ENCODE assay signal across 22 mouse cellular contexts in the genomic region with DNA sequence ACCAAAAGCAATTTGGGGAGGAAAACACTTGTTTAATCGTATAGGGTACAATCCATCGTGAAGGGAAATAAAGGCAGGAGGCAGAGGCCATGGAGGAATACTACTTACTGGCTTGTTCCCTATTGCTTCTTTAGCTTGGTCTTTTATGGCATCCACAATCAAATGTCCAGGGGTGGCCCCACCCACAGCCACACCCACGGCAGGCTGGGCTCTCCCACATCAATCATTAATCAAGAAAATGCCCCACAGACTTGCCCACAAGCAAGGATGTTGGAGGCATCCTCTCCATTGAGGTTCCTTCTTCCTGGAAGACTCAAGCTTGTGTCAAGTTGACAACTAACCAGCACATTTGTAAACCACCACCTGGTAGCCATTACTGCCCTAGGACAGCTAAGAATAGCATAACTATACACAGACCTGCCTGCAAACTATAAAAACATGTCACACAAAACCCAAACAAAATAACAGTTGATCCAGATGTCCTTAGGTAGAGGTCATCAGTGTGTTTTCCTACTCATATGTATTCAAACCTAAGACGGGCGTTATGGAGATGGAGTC. TPM values are rescaled to one million over a fixed set of nuclear protein-coding genes. Genes with fewer than 3 reads are reported as not detected.
DNase-seq lines count a peak whose midpoint lies in the region; ATAC-seq and TF ChIP-seq lines count a peak whose summit lies in the region.
"Had no signal": no experiment of that assay in that cellular context is flagged by ENCODE, and none has a peak within 500 bp of the region (broad histone marks: within the 10 kb centered on the region; RNA-seq: fewer than 3 reads in every experiment).

No protein-coding gene starts in this region.

- DNase-seq in embryonic facial prominence, embryonic 11.5 days (ENCODE audit: low spot score), result peak; percentile 44
- no peak for DNase-seq in embryonic facial prominence, embryonic 10.5 days (ENCODE audit: low spot score)
- peak; percentile 50 for DNase-seq in 3T3-L1 (ENCODE audit: low read depth, low spot score)
- peak; percentile 17 for DNase-seq in embryonic facial prominence, embryonic 14.5 days (ENCODE audit: low spot score)
- peak; percentile 42 for DNase-seq in stomach, postnatal 0 days (ENCODE audit: low spot score)
- no peak for DNase-seq in thymus, adult 18-20 months
- DNase-seq in heart, postnatal 25 days (ENCODE audit: low spot score), result no peak
- DNase-seq: adrenal gland, adult 2 months; adrenal gland, postnatal 25 days; cerebellum, adult 18-20 months; cerebellum, adult 9-11 months; cerebellum, postnatal 36 days; embryo, embryonic 11 days; gastrocnemius, postnatal 14 days; heart, adult 2 months; heart, postnatal 14 days had no signal

- no peaks in the 10 kb centered on the region for H3K9me3 ChIP-seq in embryonic facial prominence, embryonic 11.5 days (replicated peaks; ENCODE audit: control insufficient read depth, low read length)
- no peaks in the 10 kb centered on the region for H3K9me3 ChIP-seq in embryonic facial prominence, embryonic 10.5 days
- no peaks in the 10 kb centered on the region for H3K9me3 ChIP-seq in embryonic facial prominence, embryonic 14.5 days (ENCODE audit: control insufficient read depth, low read length)
- no peaks in the 10 kb centered on the region for H3K9me3 ChIP-seq in stomach, postnatal 0 days (ENCODE audit: control insufficient read depth, low read length)
- H3K9me3 ChIP-seq: forebrain, embryonic 12.5 days; heart, embryonic 15.5 days; hindbrain, embryonic 15.5 days had no signal

- 72% methylated on average over 5 of the region's 5 CpGs for WGBS in embryonic facial prominence, embryonic 11.5 days
- WGBS in embryonic facial prominence, embryonic 10.5 days, result 77% methylated on average over 5 of the region's 5 CpGs
- 63% methylated on average over 5 of the region's 5 CpGs for WGBS in embryonic facial prominence, embryonic 14.5 days
- WGBS in stomach, postnatal 0 days, result 56% methylated on average over 5 of the region's 5 CpGs

- no peak for TF ChIP-seq EP300 in stomach, postnatal 0 days (optimal IDR thresholded peaks at IDR 0.05)

- H3K36me3 ChIP-seq in embryonic facial prominence, embryonic 11.5 days (replicated peaks; ENCODE audit: control insufficient read depth, insufficient read depth, low read depth, low read length), result no peaks in the 10 kb centered on the region
- H3K36me3 ChIP-seq in embryonic facial prominence, embryonic 10.5 days (replicated peaks), result no peaks in the 10 kb centered on the region
- H3K36me3 ChIP-seq in embryonic facial prominence, embryonic 14.5 days (ENCODE audit: control insufficient read depth, insufficient read depth, low read length), result no peaks in the 10 kb centered on the region
- no peaks in the 10 kb centered on the region for H3K36me3 ChIP-seq in stomach, postnatal 0 days (ENCODE audit: control insufficient read depth, insufficient read depth, low read length)
- H3K36me3 ChIP-seq: forebrain, embryonic 12.5 days; heart, embryonic 15.5 days; hindbrain, embryonic 15.5 days had no signal

- H3K9ac ChIP-seq in embryonic facial prominence, embryonic 11.5 days (replicated peaks; ENCODE audit: low read length), result no peak overlapping the region
- H3K9ac ChIP-seq in embryonic facial prominence, embryonic 14.5 days (ENCODE audit: low read depth, low read length), result no peak overlapping the region
- H3K9ac ChIP-seq in stomach, postnatal 0 days (ENCODE audit: low read length), result no peak overlapping the region
- H3K9ac ChIP-seq: forebrain, embryonic 12.5 days; heart, embryonic 15.5 days; hindbrain, embryonic 15.5 days had no signal

- ATAC-seq in embryonic facial prominence, embryonic 11.5 days (replicated peaks; ENCODE audit: insufficient number of reproducible peaks, low FRiP score, low TSS enrichment, low read depth), result no peak
- no peak for ATAC-seq in embryonic facial prominence, embryonic 14.5 days (ENCODE audit: low read depth)
- ATAC-seq in stomach, postnatal 0 days (ENCODE audit: low FRiP score, low TSS enrichment), result 0 out of 2 replicates have a peak, but pooled peaks have one; percentile 53
- ATAC-seq: forebrain, embryonic 16.5 days had no signal

- no peaks in the 10 kb centered on the region for H3K27me3 ChIP-seq in embryonic facial prominence, embryonic 11.5 days (ENCODE audit: control insufficient read depth, insufficient read depth, low read length)
- no peaks in the 10 kb centered on the region for H3K27me3 ChIP-seq in embryonic facial prominence, embryonic 10.5 days (replicated peaks; ENCODE audit: low read depth, poor library complexity, severe bottlenecking)
- H3K27me3 ChIP-seq in embryonic facial prominence, embryonic 14.5 days (replicated peaks; ENCODE audit: control insufficient read depth, insufficient read depth, low read length), result no peaks in the 10 kb centered on the region
- no peaks in the 10 kb centered on the region for H3K27me3 ChIP-seq in stomach, postnatal 0 days (ENCODE audit: control insufficient read depth, insufficient read depth, low read length)
- H3K27me3 ChIP-seq: CH12.LX; forebrain, embryonic 12.5 days; heart, embryonic 15.5 days; hindbrain, embryonic 15.5 days had no signal

- TF ChIP-seq CTCF in stomach, postnatal 0 days (IDR thresholded peaks at IDR 0.05; ENCODE audit: low read depth), result no peak

- no peak overlapping the region for H3K4me3 ChIP-seq in embryonic facial prominence, embryonic 11.5 days (ENCODE audit: low read depth, low read length)
- H3K4me3 ChIP-seq in embryonic facial prominence, embryonic 10.5 days, result no peak overlapping the region
- no peak overlapping the region for H3K4me3 ChIP-seq in embryonic facial prominence, embryonic 14.5 days (ENCODE audit: low read depth, low read length)
- H3K4me3 ChIP-seq in stomach, postnatal 0 days (ENCODE audit: low read depth, low read length), result no peak overlapping the region
- H3K4me3 ChIP-seq: forebrain, embryonic 12.5 days; heart, adult 2 months; heart, embryonic 15.5 days; hindbrain, embryonic 15.5 days had no signal

- no peaks in the 10 kb centered on the region for H3K4me1 ChIP-seq in embryonic facial prominence, embryonic 11.5 days (ENCODE audit: control insufficient read depth, insufficient read depth, low read length)
- peaks cover 16% of the 10 kb centered on the region for H3K4me1 ChIP-seq in embryonic facial prominence, embryonic 10.5 days
- H3K4me1 ChIP-seq in embryonic facial prominence, embryonic 14.5 days (ENCODE audit: control insufficient read depth, insufficient read depth, low read length), result no peaks in the 10 kb centered on the region
- no peaks in the 10 kb centered on the region for H3K4me1 ChIP-seq in stomach, postnatal 0 days (replicated peaks; ENCODE audit: control insufficient read depth, insufficient read depth)

- intact Hi-C loops in heart, postnatal 25 days (cut with DNase I), result no loop called here

- no peak overlapping the region for H3K4me2 ChIP-seq in embryonic facial prominence, embryonic 11.5 days (ENCODE audit: low read depth, low read length)
- H3K4me2 ChIP-seq in embryonic facial prominence, embryonic 14.5 days (ENCODE audit: low read depth, low read length), result no peak overlapping the region
- H3K4me2 ChIP-seq in stomach, postnatal 0 days (replicated peaks; ENCODE audit: low read depth), result no peak overlapping the region
- H3K4me2 ChIP-seq: forebrain, embryonic 12.5 days; heart, embryonic 11.5 days; heart, embryonic 15.5 days; hindbrain, embryonic 15.5 days had no signal

- no peak overlapping the region for H3K27ac ChIP-seq in embryonic facial prominence, embryonic 11.5 days (replicated peaks; ENCODE audit: low read depth, low read length)
- H3K27ac ChIP-seq in embryonic facial prominence, embryonic 10.5 days (replicated peaks), result no peak overlapping the region
- H3K27ac ChIP-seq in embryonic facial prominence, embryonic 14.5 days (replicated peaks; ENCODE audit: low read depth, low read length), result no peak overlapping the region
- no peak overlapping the region for H3K27ac ChIP-seq in stomach, postnatal 0 days (replicated peaks)
- H3K27ac ChIP-seq: forebrain, embryonic 12.5 days; heart, adult 2 months; heart, embryonic 15.5 days; hindbrain, embryonic 15.5 days had no signal

RNA-seq across cellular contexts. Expression of gene Kdm7a, which starts 16.8 kb away (rescaled TPM):
- 9.2 and 9.4 TPM in 2 replicates for polyA plus RNA-seq in embryonic facial prominence, embryonic 11.5 days (2014; fragmentation: Nextera tagmentation; extraction: Ambion mirVana)
- polyA plus RNA-seq in embryonic facial prominence, embryonic 10.5 days (2016; fragmentation: Nextera tagmentation; extraction: Ambion mirVana), result 9.5 and 11.1 TPM in 2 replicates
- 5.5 and 6.0 TPM in 2 replicates for polyA plus RNA-seq in embryonic facial prominence, embryonic 14.5 days (2014; fragmentation: Nextera tagmentation; extraction: Ambion mirVana)
- 2.5 and 2.6 TPM in 2 replicates for polyA plus RNA-seq in stomach, postnatal 0 days (2015; fragmentation: Nextera tagmentation; extraction: Ambion mirVana)
- 10 to 100 TPM; 17.2 to 19.9 TPM for total RNA-seq in heart, postnatal 25 days (2021)

Comparison
In these comparisons a context has a peak if more than half of its experiments do, and no peak if none do; other contexts are left out.
1. DNase-seq: peak in embryonic facial prominence, embryonic 11.5 days (single experiment), 3T3-L1 (single experiment), embryonic facial prominence, embryonic 14.5 days (single experiment) and stomach, postnatal 0 days (single experiment); none in embryonic facial prominence, embryonic 10.5 days (single experiment), thymus, adult 18-20 months (0 of 2) and heart, postnatal 25 days (single experiment).